Mouse (Mus musculus): Measurements from ENCODE around the gene Ntm.

Gene Ntm

GRCm38 (mm10) chr9:29761511-29761910 is 201.4 kb downstream of the Ntm start:
- DNase-seq (ENCODE audit: low read depth, low spot score) = peak; percentile 1

DNA sequence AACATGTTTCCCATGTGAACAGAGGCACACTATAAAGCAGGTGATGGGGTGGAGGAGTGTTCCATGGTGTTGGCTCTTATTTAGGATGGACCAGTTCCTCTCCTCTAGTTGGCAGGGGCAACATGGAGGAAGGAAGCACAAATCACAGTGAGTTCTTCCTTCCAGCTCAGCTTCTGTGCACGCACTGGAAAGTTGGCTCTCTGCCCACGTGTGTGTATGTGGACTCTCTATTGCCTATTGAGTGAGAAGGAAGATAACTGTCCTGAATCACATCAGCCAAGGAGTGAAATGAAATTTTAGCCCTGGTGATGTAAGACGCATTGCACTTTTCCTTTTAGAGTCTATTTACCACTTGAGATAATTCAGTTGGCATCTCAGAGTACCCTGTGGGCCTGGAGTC is 203.0 kb downstream of the Ntm start:
- DNase-seq (ENCODE audit: low read depth, low spot score) = no peak

GRCm38 (mm10) chr9:29759060-29759459 is 203.9 kb downstream of the Ntm start:
- no peak for DNase-seq (ENCODE audit: low read depth, low spot score)

- no peak for DNase-seq (ENCODE audit: low read depth, low spot score)
Observed at GRCm38 (mm10) chr9:29754374-29754773, 208.6 kb downstream of the Ntm start.

- no peak for DNase-seq (ENCODE audit: low read depth, low spot score)
Observed at GRCm38 (mm10) chr9:29751396-29751795, 211.5 kb downstream of the Ntm start.

DNA sequence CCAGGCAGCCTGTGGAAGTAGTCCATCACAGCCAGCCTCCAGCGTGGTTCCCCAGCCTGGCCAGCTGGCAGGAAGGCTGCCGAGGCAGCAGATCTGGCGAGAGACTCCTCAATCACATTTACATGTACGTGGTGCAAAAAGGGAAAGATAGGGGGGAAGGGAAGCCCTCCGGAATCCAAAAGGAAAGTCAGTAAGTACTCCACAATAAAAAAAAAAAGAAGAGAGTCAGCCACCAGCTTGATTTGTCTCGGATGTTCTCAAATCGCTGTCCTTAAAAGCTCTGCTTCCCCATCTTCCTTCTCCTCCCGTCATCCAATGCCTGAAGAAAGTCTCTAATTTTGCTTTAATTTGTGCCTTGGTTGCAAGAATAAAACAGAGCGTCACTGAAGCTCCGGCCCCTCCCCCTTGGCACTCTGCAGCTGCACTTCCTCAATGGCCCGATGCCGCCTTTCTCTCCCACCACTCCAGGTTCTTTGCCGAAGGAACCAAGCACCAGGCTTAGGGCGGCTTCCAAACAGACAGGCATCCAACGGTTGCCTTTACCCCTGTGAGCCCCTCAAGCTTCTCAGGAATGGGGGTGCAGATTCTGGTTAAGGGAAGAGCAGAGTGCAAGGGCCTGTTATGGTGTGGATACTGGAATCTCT is 212.4 kb downstream of the Ntm start:
- no peak for DNase-seq (ENCODE audit: low read depth, low spot score)

GRCm38 (mm10) chr9:29748070-29748469 is 214.9 kb downstream of the Ntm start:
- DNase-seq (ENCODE audit: low read depth, low spot score) = no peak

DNA sequence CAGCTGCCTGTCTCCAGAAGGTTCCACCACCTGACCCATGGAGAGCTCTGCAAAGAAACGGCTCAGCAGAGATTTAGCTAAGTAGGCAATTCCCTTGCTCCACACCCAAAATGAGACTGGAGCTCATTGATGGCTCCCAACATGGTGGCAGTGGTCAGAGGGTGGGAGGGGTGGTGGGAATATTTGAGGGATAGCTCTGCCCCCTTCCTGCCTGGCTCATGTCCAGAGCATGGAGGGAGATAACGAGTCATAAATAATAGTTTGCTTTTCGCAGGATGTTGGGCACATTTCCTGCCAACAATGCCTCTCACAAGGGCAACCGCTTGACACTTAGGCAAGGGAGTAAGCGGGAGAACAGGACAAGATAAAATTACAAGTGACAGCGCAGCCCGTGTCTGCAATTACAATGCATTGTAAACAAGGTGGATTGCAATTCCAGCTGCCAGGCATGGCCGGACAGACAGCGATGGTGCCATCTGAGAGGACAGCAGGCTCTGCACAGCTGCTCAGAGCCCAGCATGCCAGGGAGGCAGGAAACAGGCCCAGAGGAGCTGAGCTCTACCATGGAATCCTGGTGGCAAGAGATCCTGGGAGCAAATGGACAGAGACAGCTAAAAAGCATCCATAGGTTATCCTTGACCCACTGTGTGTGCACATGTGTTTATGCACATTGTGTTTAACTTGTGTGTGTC is 224.0 kb downstream of the Ntm start:
- DNase-seq (ENCODE audit: low read depth, low spot score) = no peak

DNA sequence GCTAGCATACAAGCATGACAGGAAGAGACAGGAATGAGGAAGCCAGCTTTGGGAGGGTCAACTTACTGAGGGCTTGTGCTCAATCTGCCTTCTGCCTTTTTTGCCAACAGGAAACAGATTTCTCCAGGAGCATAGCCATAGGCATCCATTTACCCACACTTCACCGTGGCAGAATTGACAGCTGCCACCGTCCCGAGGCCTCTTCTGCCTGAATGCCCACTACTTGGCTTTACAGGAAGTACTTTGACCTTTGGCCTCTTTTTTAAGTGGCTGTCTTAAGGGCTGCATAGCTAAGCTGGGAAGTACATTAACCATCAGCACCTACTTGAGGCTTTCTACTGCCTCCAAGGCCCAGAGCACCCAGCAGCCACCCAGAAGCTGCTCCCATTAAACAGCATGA is 226.9 kb downstream of the Ntm start:
- DNase-seq (ENCODE audit: low read depth, low spot score) = no peak

DNA sequence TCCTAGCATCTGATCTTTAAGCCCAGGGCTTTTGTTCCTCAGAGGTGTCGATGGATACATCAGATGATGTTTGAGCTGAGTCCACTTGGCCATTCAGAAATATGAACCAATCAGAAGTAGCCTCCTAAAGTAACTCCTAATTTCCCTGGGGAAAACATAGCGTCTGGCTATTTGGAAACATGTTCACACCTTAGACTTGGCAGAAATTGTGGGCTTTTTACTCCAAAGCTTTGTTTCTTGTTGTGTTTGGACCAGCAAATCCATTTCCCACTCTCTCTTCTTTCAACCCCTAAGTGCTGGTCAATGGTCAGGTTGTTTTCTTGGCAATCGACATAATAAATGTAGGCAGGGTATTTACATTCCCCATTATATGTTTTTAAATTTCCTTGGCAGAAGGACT is 230.0 kb downstream of the Ntm start:
- DNase-seq (ENCODE audit: low read depth, low spot score) = no peak

GRCm38 (mm10) chr9:29731672-29732071 is 231.3 kb downstream of the Ntm start:
- DNase-seq (ENCODE audit: low read depth, low spot score) = no peak

- DNase-seq (ENCODE audit: low read depth, low spot score) = no peak
Observed at GRCm38 (mm10) chr9:29727540-29728432, 235.2 kb downstream of the Ntm start.

GRCm38 (mm10) chr9:29721461-29721860 is 241.5 kb downstream of the Ntm start:
- DNase-seq (ENCODE audit: low read depth, low spot score) = no peak

DNA sequence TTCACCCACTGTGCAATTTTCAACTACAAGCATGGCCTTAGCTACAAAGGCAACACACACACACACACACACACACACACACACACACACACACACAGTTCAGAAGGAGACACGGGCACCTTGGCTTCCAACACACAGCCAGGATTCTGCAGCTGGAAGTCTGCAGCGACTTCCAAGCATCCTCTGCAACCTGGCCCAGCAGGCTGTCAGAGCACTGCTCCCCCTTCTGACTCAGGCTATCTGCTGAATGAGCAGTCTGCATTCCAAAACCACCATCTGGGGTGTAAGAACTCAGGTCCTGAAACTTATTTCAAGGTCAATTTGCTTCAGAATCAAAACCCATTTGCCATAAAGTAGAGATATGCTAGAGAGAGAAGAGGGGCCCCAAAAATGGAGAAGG is 246.1 kb downstream of the Ntm start:
- DNase-seq (ENCODE audit: low read depth, low spot score) = no peak

DNA sequence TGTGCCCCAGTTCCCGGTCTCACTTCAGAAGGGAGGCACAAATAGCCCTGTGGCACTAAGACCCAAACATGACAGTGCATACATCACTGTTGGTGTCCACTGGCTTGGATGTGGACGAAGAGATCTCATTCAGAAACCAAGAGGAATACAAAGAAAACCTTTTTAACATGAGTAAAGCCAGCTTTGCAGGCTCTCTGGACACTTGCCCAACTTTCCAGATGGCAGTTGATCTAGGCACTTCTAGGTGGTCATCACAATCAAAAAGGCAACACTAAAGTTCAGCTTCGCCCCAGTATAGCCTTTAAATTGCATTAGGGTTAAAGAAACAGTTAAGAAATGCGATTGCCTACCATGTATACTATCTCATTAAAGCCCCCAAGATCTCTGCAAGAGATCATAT is 264.7 kb downstream of the Ntm start:
- no peak for DNase-seq (ENCODE audit: low read depth, low spot score)

GRCm38 (mm10) chr9:29694151-29694550 is 268.8 kb downstream of the Ntm start:
- DNase-seq (ENCODE audit: low read depth, low spot score) = no peak

GRCm38 (mm10) chr9:29691186-29691855 is 271.6 kb downstream of the Ntm start:
- DNase-seq (ENCODE audit: low read depth, low spot score) = no peak

DNA sequence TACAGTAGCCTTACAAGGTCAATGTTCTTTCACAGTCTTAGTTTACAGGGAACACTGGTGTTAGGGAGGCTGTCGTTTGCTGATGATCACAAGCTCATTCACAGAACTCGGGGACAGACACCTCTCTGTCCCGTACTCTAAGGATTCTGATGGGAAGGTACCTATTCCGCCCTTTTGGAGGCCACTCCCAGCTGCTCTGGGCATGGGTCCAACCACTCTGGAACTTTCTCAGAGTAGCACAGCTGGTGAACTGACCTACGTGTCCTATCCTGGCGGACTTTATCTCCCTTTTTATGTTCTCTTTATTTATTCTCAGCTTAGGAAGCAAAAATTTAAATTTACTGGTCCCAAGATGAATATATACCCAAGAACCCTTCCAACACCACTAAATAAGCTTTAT is 280.7 kb downstream of the Ntm start:
- DNase-seq (ENCODE audit: low read depth, low spot score) = no peak

DNA sequence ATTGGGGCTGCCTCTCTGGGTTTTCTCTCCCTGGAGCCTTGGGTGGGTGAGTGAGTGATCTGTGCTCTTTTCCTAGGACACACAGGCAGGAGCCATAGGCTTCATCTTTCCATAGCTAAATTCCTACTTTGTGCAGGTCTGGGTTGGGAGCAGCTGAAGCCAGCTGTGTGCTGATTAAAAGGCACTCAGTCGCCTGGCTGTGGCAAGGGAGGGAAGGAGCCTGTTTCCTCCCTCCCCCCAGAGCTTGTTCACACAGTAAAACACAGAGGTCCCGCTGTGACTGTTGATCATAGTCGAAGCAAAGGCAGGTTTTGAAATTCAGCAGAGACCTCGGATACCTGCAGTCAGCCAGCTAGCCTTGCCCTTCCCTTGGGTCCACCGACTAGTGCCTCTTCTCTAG is 282.3 kb downstream of the Ntm start:
- DNase-seq (ENCODE audit: low read depth, low spot score) = no peak

DNA sequence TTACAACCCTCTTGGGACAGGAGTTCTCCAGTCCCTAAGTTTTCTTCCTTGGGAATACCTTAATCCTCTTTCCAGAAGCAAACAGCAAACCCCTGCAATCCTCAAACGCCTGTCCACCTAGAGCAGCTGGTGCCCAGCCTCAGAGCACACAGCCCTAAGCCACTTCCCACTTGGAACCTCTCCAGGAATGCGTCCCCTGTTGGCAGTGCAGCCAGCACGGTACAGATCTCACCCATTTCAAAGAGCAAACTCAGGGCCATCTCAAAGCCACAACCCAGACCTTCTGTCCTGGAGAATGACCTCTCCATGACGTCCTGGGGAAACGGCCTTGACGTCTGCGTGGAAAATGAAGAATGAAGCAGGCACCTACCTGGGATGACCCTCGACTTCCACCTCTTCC is 289.0 kb downstream of the Ntm start:
- no peak for DNase-seq (ENCODE audit: low read depth, low spot score)

GRCm38 (mm10) chr9:29671861-29672260 is 291.1 kb downstream of the Ntm start:
- DNase-seq (ENCODE audit: low read depth, low spot score) = no peak

- no peak for DNase-seq (ENCODE audit: low read depth, low spot score)
Observed at GRCm38 (mm10) chr9:29663286-29663685, 299.7 kb downstream of the Ntm start.

Data from A20 (cell line).